Mouse (Mus musculus) 3134 (cell line): ENCODE measurements around the gene Crat.
"Not testable (repeated sequence)": the region's sequence is repeated elsewhere in the genome, so short reads cannot be mapped to it uniquely, and the experiment has no call there.

Source experiments
- DNase-seq: peaks from one replicate; pipeline ENCODE4 v3.0.0-alpha.2; 2011; ENCODE audit warnings: low spot score; ENCODE audit not compliant: insufficient read length; ENCODE audit errors: extremely low read depth

The Crat gene

DNA sequence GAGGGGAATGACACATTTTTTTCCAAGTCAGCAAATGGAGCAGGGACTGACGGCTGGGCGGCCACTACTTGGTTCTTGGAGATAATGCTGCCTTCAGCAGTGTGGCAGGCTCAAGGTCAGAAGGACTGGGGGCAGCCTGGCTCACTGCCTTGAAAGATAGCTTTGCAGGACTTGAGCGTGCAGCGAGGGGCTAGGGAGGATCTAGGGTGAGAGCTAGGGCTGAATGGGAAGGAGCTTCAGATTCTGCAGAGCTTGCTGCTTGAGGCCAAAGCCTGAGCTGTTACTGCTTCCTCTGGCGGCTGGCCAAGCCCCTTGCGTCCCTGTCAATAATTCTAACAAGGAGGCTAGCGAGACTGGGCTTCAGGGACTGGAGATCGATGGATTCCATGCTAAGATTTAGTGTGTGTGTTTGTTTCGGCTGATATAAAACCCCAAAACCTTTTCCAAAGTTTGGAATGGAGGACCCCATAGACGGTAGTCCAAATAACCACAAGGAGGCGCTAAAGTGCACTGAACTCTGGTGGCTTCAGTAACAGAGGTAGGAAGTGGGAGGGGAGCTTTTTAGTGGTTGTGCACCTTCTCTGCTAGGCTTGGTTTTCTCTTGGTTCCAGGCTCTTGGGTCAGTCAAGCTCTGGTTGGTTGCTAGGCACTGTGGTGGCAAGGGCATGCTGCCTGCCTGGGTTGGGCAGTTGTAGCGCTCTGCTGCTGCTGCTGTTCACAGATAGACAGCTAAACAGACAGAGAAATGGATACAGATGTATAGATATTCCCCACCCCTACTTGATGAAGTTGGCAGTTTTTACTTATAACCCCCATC is 25.3 kb upstream of the Crat start:
- peak; percentile 75 for DNase-seq

DNA sequence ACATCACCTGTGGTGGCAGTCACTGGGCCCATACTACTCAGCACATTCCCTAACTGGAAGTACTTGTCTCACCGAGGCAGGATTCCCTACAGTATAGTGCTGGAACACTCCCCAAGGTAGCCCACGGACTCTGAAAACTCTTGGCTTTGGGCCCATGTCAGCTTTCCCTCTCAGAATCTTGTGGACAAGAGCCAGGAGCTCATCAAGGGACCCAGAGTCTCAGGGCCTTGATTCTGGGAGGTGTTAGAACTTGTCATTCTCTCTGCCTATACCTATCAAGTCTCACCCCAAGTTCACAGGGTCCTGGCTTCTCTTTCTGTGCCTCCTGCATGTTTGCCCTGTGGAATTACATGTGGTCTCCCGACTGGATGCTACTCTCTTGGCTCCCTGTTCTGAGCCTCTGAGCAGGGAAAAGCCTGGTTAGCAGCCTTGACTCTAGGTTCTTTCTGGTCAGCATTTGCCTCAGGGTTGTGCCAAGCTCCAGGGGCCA is 24.6 kb upstream of the Crat start:
- no peak for DNase-seq

DNA sequence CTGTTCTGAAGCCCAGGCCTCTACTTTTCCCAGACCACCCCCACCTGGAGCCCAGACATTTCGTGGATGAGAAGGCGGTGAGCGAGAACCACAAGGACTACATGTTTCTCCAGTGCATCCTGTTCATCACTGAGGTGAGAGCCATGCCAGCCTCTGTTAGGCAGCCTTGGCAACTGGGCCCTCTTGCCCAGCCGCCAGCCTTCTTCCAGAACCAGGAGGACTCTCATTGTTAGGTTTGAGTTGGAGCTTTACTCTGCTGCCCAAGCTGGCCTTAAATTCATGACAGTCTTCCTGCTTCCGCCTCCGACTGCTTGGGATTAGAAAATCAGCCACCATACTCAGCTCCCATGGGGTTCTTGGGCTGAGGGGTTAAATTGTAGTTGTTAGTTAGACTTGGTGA is 24.0 kb upstream of the Crat start:
- no peak for DNase-seq

GRCm38 (mm10) chr2:30437791-30438190 is 22.2 kb upstream of the Crat start:
- DNase-seq: no peak

DNA sequence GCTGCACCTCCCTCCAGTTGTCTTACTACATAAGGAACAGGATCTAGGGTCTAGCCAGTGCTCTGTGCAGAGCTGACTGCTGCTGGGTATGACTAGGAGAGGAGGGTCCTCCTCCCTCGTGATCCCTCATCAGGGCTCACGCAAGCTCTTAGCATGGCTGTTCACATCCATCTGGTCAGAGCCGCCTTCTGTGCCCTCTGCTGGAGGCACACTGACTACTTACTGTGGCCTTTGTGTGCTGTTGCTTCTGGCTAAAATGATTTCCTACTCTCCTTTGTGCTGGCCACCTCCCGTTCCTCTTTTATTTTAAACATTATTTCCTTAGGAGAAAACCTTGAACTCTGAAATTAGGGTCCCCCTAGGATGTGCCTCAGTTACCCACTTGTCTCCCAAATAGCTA is 21.2 kb upstream of the Crat start:
- no peak for DNase-seq

- no peak for DNase-seq
Observed at GRCm38 (mm10) chr2:30436156-30436545, 20.5 kb upstream of the Crat start.

DNA sequence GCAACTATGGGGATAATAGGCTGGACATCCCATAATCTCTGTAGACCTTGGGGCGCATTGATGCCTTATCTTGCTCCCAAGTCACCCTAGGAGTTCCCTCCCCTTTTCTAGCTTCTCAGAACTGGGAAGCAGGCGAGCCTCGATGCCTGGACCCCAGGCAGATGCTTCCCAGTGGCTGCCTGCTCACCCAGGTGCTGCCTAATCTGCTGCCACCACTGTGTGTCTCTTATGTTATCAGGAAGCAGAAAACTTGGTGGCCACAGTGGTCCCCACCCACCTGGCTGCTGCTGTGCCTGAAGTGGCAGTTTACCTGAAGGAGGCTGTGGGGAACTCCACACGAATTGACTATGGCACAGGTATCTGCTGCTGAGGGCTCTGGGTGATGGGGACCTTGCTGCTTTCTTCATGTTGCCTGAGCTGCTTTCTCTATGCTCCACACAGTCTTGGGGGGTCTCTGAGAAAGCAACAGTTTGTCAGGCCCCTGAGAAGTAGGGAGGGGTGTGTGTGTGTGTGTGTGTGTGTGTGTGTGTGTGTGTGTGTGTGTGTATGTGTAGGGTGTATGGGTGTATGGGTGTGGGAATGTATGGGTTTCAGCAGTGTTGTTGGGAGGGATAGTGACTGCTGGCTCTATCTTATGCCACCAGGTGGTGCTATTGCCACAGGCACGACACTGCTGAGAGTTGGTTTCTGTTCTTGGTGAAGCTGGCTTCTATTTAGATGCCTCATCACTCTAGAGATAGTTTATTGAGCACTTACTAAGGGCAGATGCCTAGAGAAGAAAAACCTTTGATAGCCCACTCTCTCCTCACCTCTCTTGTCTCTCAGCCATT is 19.9 kb upstream of the Crat start:
- no peak for DNase-seq

DNA sequence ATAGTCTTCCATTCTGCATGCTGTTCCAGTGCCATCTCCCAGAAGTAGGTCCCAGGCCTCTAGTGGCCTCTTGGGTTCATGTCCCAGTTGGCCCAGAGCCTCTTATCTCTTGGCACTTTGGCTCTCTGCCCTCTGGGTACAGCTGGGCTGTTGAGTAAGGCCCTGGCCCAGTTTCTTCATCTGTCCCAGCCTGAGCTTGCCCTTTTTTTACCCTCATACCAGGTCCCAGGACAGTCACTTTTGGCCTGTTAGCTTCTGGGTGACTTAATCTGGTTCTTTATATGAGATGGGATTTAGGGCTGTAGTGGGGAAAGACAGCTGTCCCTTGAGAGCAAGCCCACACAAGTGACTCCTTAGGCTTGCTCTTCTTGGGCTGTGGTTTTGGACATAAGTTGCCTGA is 13.5 kb upstream of the Crat start:
- no peak for DNase-seq

GRCm38 (mm10) chr2:30421432-30421831 is 5.8 kb upstream of the Crat start:
- DNase-seq: peak; percentile 42

DNA sequence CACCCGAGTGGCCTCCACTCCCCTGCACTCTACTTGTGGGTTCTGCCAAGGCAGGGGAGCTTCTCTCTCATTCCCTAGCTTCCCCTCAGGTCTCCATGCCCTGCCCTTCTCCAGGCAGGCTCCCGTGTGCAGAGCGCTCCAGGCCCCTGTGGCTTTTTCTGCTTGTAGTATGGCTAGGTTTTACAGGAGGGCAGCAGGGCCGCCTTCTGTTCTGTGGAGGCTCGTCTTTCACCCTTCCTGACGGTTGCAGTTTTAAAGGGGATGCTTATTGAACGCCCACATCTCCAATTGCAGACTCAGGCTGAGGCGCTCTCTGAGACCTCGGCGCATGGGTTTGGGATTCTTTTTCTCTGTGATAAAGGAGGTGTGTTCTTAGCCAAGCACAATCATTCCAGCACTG is 3.5 kb upstream of the Crat start:
- no peak for DNase-seq

- DNase-seq: no peak
Observed at GRCm38 (mm10) chr2:30418259-30418658, 2.6 kb upstream of the Crat start.

GRCm38 (mm10) chr2:30417595-30418165 is 2.1 kb upstream of the Crat start:
- no peak for DNase-seq

DNA sequence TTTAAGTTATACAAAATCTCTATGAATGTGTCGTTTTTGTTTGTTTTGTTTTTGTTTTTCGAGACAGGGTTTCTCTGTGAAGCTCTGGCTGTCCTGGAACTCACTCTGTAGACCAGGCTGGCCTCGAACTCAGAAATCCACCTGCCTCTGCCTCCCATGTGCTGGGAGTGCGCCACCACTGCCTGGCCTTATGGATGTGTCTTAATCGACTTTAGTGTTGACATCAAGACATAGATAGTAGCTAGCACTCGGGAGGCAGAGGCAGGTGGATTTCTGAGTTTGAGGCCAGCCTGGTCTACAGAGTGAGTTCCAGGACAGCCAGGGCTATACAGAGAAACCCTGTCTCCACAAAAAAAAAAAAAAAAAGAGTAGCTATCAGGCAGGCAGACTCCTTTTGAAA is 1.5 kb upstream of the Crat start:
- not testable (repeated sequence) for DNase-seq

GRCm38 (mm10) chr2:30416649-30416965 is 994 bp upstream of the Crat start:
- no peak for DNase-seq

DNA sequence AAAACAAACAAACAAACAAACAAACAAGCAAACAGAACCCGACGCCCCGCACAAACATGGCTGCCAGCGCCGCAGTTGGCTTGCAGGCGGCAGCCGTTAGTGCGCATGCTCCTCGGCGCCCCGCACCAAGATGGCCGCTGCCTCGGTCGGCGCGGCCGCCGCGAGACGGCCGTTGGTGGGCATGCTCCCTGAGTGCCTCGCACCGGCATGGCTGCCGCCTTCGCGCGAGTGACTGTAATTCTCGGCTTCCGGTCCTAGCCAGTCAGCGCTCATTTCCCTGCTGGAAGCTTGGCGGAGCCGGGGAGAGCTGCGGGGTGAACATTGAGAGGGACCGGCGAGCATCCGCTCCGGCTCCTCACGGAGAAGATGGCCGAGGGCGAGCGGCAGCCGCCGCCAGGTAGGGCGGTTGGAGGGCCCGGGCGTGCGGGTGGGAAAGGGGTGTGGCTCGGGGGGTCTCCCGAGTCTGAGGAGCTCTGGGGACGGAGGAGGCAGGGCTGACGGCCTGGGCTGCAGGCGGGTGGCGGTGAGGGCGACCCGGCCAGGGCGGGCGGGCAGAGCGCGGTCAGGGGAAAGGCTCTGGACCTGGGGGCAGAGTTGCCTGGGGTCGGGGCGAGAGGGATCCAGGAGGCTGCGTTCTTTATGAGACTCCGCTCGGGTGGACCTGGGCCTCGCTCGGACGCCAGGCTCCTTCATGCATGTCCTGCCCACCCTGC is 479 bp upstream of the Crat start, which contains the start of gene Ptpa:
Ptpa (plus strand) TSS at position 104 of the 713 bp plus-strand sequence.
- DNase-seq: peak; percentile 89

DNA sequence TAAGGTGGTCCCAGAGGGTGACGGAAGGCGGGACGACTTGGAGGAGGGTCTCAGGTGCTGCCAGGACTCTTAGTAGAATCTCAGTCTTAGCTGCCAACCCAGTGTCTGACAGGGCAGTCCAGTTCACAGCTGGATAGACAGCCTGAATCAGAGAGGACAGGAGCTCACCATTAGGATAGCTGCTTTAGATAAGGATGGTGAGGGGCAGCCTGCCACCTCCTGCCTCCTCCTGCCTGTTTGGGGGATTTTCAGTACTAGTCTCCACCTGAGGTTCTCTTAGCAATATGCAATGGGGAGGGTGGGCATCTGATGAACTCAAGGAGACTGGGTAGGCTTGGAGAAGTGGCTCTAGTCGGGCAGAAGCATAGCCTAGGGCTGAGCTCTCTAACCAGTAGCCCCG is 932 bp downstream of the Crat start:
- DNase-seq: no peak

- no peak for DNase-seq
Observed at GRCm38 (mm10) chr2:30414101-30414500, 1.5 kb downstream of the Crat start.

- no peak for DNase-seq
Observed at GRCm38 (mm10) chr2:30413038-30413973, 2.3 kb downstream of the Crat start.

GRCm38 (mm10) chr2:30409454-30410176 is 6.0 kb downstream of the Crat start:
- no peak for DNase-seq
